Mouse (Mus musculus): ENCODE results near the gene Cdk17.

Gene Cdk17

DNA sequence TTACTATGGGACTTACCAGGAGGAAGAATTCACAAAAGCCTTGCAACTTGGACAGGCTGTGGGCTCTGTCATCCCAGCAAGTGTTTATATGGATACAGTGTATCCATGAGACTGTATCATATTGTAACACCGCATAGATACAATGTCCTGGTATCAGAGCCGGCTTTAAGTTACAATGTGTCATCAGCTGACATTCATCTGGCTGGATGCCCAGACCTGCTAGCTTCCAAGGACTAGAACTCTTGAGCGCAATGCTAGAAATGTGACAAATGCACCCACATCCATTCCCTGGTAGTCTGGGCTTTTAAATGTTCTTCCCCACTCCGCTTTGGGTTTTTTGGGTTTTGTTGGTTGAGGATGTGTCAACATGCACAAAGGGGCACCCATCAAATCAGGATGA lies 127.7 kb downstream of the Cdk17 start:
- no peak for DNase-seq (ENCODE audit: low spot score in 2 of 2)

DNA sequence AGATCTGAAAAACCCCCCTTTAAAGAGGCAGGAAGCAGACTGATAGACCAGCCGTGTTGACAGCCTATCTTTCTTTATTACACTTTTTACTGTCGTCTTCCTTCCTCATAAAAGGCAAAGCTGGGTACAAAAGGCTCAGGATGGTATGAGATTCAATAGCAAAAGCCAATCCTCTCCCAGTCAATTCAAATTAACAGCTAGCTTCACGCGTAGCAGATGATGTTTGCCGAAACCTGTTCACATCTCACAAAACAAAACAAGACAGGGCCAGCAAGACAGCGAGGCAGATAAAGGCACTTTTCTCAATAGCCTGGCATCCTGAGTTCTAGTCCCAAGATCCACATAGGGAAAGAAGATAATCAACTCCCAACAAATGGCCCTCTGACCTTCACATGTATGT lies 128.7 kb downstream of the Cdk17 start:
- DNase-seq (ENCODE audit: low spot score in 2 of 2) = no peak

DNA sequence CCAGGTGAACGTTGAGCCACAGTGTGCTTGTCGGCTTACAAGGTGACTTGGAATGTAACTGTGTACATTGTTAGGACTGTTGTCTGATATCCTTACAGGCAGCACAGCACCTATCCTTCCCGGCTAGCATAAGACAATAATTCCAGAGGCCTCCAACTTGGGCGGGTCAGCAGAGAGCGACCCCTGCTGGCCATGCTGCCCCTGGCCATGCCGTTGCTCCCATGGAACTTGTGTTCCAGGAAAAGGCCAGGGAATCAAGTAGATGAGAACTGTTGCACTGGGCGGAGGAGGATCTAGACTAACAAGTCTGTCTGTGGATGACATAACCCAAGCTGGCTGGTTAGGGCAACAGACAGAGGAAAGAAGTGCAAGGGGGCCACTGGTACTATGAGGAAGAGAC lies 130.7 kb downstream of the Cdk17 start:
- DNase-seq (ENCODE audit: low spot score in 2 of 2) = no peak

DNA sequence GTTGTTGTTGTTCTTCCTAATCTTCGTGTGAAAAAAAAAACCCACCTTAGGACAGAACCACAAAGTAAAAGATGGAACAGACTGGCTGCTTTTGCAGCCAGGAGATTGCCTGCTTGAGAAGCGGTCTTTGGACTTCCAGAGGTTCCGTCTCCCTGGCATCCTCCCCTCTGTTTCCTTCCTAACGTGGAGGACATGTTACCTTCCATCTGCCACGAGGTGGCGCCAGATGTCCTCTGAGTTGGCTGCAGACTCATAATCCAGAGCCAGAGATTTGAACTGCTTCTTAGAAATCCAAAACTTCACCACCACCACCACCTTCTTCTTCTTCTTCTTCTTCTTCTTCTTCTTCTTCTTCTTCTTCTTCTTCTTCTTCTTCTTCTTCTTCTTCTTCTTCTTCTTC lies 131.2 kb downstream of the Cdk17 start:
- DNase-seq (ENCODE audit: low spot score in 2 of 2) = peak; percentile 59 to 84

DNA sequence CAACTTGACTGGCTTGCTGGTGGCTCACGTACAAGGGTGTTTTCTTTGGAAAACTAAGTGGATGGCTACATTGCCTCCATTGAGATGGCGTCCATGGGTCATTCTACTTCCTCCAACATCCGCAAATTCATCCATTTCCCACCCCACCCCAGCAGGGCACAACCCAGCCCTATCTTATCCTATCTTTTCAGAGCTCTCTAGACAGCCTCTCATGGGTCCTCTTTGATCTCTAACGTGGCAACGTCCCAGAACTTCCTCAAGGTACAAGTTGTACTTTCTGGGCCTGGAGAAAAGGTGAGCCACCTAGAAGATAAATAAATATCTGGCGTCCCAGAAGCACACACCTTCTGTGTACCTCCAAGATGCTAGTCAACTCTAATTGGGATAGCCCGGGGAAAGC lies 132.9 kb downstream of the Cdk17 start:
- DNase-seq (ENCODE audit: low spot score in 2 of 2) = no peak

DNA sequence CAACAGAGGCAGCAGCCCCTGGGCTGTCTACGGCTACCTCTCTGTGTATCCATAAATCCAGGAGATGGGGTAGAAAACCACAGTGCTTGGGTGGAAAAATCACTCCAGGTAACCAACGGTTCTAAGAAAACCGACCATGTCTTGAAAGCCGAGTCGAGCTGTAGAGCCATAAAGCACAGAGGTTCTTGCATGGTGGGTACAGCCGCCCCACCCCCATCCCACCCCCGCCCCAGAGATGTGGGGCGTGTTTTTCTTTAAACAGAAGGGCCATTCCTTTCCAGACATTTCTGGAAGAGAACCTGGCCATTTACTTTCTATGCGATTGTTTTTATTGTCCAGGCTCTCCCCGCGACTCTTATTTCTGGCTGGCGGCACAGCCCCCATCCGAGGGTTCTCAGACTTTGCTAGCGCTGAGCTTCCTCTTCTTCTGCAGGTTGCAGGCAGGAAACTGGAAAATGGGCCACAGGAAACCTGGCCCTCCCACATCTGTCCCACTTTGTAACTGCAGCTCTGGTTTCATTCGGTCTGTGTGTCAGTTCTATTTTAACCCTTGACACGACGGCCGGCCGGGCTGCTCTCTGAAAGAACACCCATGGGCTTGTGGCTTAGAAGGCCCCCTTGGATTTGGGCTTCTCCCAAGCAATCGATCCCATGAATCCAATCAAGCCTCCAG lies 134.0 kb downstream of the Cdk17 start:
- DNase-seq (ENCODE audit: low spot score in 2 of 2) = no peak

DNA sequence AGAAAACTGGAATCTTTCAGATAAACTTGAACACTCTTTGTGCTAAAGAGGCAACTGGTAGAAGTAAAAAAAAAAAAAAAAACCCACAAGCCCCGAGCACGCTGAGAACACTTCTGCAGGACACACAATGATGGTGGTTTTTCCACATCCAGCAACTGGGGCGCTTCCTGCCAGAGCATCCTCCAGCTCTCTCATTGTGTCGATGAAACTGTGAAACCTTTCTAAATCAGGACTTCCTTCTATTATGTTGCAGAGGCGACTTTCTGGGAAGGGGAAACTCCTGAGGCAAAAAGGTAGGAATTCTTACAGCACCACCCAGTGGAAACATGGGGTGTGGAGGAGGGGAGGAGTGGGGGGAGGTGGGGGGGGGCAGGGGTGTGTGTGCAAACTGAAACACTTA lies 137.1 kb downstream of the Cdk17 start:
- no peak for DNase-seq (ENCODE audit: low spot score in 2 of 2)

DNA sequence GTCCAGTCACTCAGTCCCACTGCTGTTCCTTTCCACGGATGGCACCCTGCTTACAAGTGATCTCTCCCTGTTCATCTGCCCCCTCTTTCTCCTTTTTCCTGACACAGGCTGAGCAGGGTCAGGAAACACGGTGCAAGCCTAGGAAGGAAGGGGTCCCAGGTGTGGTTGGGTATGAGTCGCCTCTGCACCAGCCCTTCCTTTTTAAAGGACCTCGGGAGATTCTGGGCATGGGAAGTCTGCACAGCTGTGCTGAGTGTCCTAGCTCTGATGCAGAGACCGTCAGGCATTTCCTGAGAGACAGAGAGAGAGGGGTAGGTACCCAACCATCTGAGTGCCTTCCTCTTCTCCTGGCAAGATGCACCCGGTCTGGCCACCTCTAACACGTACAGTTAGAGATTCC lies 137.5 kb downstream of the Cdk17 start:
- no peak for DNase-seq (ENCODE audit: low spot score in 2 of 2)

DNA sequence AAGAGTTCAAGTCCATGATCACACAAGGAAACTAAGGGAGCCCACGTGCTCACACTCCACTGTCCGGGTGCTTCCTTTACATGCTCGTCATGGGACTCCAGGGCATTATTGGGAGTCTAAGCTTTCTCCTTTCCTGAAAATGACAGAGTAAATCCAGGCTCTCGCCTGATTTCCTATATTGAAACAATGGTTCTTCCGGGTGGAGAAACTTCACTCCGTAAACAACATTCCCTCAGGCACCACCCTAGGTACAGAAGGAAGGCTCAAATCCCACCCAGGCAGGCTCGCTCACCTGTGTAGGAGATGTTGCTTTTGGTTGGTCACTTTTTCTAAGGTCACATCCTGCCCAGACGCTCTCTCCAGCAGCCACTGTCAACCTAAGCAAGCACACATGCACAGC lies 141.2 kb downstream of the Cdk17 start:
- no peak for DNase-seq (ENCODE audit: low spot score in 2 of 2)

DNA sequence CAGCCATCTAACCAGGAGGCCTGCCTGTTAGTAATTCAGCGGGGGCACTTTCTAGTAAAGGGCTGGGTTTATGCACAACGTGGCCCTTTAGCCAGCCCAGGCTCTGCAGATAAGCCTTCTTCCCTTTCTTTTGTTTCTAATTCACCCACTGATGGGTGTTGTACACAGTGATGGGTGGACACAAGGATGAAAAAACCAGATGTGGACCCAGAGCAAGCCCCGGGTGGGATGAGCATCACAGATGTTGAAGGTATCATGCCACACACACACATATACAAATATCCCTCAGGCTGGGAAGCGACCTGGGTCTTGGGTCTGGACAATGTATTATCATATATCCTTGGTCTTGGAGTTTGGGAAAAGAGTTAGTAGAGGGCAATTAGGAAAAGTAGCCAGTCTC lies 142.6 kb downstream of the Cdk17 start:
- DNase-seq (ENCODE audit: low spot score in 2 of 2) = no peak

DNA sequence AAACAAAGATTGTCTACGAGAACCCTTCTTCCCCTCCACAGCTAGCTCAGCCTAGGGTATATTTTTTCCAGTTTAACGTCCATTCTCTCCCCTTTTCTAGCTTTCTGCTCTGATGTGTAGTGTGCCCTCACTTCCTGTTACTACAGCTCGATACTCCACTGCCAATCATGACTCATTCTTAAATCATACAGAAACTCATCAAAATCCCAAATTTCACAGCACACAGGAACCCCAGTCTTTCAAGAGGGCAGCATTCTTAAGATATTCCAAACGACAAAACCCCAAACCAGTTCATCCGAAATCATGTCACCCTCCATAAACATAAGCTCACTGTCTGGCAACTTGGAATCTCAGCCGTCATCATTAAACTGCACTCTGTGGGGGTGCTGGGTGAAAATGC lies 145.3 kb downstream of the Cdk17 start:
- DNase-seq (ENCODE audit: low spot score in 2 of 2) = no peak

DNA sequence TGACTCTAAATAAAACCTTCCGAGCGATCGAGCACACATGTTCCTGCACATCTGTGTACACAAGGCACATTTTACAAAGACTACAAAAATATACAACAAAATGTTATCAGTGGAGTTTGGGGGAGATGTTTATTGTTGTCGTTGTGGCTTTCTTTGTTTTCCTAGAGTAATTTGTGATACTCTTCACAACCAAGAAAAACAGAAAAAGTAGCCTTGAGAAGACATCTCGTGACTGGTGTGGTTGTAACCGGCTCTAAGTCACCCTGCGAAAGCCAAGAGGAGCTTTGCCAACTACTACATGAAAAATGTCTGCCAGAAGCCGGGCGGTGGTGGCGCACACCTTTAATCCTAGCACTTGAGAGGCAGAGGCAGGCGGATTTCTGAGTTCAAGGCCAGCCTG lies 145.7 kb downstream of the Cdk17 start:
- DNase-seq (ENCODE audit: low spot score in 2 of 2) = no peak

DNA sequence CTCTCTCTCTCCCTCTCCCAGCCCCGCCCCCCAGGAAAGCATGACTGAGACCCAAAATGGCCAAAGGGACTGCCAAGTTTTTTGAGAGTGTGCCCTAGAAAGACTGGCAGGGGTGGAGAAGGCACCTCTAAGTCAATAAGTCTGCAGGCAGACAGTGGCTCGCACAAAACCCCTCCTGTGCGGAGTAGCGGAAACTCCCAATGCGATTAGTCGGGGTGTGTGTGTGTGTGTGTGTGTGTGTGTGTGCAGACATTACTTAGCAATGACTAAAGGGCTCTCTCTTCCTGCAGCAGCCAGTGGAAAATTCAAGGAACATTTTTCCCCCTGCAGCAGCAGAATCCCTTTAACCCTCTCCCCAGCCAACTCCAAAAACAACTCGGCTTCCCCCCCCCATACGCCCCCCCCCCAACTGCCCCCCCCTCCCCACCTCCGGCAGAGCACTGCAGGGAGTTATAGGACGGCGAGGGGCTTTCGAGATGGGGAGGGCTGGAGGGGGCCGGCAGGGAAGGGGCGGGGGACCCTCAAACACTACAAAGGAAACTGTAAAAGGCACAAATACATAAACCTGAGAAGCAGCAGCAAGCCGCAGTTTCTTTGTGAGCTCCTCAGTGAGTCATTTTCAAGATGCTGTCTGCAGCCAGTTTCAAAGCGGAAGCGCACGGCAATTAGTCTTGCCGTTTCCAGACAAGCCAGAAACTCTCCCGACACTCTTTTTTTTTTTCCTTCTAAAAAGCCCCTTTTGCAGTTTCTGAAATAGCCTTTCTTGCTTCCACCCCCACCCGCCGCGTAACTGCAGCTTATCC lies 148.7 kb downstream of the Cdk17 start:
- peak in 1 of 2 experiments; percentile 41 for DNase-seq (ENCODE audit: low spot score in 2 of 2)

DNA sequence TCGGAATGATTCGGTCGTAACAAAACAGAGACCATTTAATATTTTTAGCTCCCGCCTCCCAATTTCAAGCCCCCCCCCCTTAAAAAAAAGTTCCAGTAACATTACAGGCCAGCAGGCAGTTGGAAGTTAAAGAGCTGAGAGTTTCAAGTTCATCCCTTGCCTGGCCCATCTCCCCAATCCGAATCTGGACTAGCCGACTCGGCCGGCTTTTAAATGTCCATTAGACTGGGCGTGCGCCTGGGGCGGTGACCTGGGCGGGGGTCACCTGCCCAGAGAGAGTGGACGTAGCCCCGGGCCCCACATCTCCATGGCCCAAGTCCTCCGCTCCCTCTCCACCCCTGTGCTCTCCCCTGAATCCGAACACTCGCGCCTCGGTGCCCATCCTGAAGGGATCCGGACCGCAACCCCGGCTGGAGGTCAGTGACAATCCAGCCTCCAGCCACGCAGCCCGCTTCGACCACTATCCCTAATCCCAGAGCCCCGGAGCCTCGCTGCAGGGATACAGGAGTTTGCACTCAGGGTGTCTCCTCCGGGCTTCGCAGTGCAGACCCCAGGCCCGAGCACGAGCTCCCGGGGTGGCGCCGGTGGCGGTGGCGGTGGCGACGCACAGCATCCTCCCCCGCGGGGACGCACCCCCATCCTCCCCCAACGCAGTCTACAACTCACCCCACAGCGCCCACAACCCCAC lies 149.4 kb downstream of the Cdk17 start:
- peak in 1 of 2 experiments; percentile 30 for DNase-seq (ENCODE audit: low spot score in 2 of 2)

DNA sequence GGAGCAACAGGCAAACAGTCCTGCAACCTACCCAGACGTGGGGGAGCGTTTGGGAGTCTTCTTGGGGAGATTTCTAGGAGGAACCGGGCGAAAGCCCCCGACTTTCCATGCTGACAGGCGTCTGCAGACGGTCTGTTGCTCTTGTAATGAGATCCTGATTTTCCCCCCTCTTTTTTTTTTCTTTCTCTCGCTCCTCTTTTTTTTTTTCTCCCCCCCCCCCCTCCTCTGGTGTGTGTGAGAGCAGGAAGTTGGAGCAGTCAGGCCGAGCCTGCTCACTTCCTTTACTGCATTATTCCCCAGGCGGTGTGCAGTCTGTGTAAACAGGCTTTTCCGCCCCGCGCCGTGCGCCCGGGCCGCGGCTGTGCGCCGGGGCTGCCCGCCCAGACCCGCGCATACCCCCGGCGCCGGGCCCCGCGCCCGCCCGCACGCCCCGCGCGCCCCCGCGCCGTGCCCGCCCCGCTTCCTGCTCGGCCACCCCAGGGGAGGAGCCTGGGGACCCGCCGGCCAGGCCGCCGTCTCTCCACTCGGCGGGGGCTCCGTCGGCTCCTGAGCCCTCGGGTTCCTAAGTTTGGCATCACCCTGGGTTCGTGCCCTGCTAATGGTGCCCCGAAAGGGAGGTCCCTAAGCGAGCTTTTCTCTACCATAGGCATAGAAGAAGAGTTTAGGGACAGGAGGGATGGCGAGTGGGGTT lies 150.2 kb downstream of the Cdk17 start, which contains the start of gene Elk3:
TSS of gene Elk3 (minus strand) at position 415 of the 691 bp plus-strand sequence.
- peak in 1 of 2 experiments; percentile 45 for DNase-seq (ENCODE audit: low spot score in 2 of 2)

DNA sequence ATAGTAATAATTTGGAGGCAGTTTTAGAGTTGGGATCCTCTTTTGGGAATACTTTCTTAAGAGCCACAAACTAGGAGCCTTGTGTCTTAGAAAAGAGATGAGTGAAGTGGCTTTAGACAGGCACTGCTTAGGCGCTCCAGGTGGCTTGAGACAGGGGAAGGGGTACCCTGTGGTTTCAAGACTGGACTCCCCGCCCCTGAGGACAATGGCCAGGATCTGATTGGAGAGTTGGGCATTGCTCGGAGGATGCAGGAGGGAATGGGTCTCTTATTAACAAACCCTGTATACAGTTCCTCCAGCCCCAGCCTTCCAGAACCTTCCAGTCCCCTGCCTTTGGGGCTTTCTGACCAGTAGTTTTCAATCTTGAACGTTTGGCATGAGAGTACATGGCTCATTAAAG lies 150.9 kb downstream of the Cdk17 start:
- no peak for DNase-seq (ENCODE audit: low spot score in 2 of 2)

Measured in urinary bladder, postnatal 4 days (tissue).